Mouse (Mus musculus) megakaryocyte, embryonic 14.5 days (primary cell): ENCODE results near the gene Tmcc3.

Source experiments
- FLI1 ChIP-seq: IDR thresholded peaks from 2 replicates; pipeline ENCODE4 v1.6.1; 2012; ENCODE audit warnings: low read length, inconsistent platforms, mixed read lengths
- GATA1 ChIP-seq: IDR thresholded peaks from 3 replicates; pipeline ENCODE4 v1.6.1; 2012; ENCODE audit warnings: mixed read lengths, low read length, inconsistent platforms, borderline replicate concordance

DNA sequence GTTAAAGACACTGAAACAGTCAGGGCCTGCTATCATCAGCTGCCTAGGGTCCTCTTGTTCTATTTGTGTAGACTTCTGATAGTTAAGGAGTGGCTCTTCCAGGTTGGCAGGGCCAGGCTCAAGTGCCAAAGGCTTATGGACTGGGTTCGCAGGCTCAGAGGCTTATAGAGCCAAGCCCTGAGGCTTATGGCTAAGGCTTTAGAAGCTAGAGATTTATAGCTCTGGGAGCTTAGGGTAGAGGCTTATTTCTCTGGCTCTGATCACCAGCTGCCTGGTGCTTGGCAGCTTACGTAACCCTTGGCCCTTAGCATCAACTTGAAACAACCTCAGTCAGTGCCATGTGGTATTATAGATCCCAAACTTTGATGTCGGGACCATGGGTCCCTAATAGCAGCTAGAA is 13.3 kb upstream of the Tmcc3 start, which contains the start of gene Gm4792:
- no peak for TF ChIP-seq GATA1
- TF ChIP-seq FLI1, result no peak
